Mouse (Mus musculus): ENCODE data around the gene Coq8b. TPM values are rescaled to one million over a fixed set of nuclear protein-coding genes. Genes with fewer than 3 reads are reported as not detected.
A peak's percentile ranks its signal among the peaks of the same experiment; 100 is the strongest.

Coq8b gene
- polyA plus RNA-seq, 1 experiment from 2014 or later: 22.3 TPM

DNA sequence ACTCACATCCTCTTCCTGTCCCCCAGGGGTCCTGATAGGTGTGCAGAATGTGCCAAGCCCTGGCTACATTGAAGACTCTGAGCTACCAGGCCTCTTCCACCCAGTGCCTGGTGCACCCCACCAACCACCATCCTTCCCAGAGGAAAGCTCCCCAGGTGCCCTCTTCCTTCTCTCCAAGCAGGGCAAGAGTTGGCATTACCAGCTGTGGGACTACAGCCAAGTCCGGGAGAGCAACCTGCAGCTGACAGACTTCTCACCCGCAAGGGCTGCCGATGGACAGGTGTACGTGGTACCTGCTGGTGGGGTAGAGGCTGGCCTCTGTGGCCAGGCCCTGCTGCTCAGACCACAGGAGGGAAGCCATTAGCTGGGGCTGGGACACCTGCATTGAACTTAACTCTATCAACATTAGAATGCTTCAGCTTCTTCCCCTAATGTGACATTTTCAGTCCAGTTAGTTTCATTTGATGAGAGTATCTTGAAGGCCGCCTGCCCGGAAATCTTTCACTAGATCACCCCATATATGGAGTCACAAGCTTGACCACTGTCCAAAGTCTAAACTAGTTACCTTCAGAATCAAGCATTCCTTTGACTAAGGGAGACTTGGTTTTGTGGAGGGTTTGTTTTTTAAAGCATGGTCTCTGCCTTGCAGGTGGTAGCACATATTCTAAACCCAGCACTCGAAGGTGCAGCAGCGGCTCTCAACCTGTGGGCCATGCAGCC, 28.9 kb upstream of the Coq8b start:
- ATAC-seq: no peak
- H3K27ac ChIP-seq: no peak overlapping the region
- H3K4me2 ChIP-seq: no peak overlapping the region
- no peaks in the 10 kb centered on the region for H3K4me1 ChIP-seq
- H3K4me3 ChIP-seq: no peak overlapping the region
- H3K9me3 ChIP-seq (replicated peaks): no peaks in the 10 kb centered on the region
- H3K27me3 ChIP-seq: no peaks in the 10 kb centered on the region
- H3K9ac ChIP-seq: no peak overlapping the region
- peaks cover 62% of the 10 kb centered on the region for H3K36me3 ChIP-seq (ENCODE audit: poor library complexity, severe bottlenecking)
- WGBS: 95% methylated on average over 8 of the region's 8 CpGs

- Histone ChIP-seq H3K27me3 (no peaks in the 10 kb centered on the region), H3K36me3 (ENCODE audit: poor library complexity, severe bottlenecking) (peaks cover 88% of the 10 kb centered on the region), H3K9me3 (replicated peaks) (no peaks in the 10 kb centered on the region), H3K4me2 (no peak overlapping the region), H3K4me1 (no peaks in the 10 kb centered on the region), H3K9ac (no peak overlapping the region), H3K27ac (no peak overlapping the region), H3K4me3 (no peak overlapping the region)
- ATAC-seq: no peak
- WGBS: 95% methylated on average over 2 of the region's 2 CpGs
Measured at GRCm38 (mm10) chr7:27212626-27213025, 20.2 kb upstream of the Coq8b start.

DNA sequence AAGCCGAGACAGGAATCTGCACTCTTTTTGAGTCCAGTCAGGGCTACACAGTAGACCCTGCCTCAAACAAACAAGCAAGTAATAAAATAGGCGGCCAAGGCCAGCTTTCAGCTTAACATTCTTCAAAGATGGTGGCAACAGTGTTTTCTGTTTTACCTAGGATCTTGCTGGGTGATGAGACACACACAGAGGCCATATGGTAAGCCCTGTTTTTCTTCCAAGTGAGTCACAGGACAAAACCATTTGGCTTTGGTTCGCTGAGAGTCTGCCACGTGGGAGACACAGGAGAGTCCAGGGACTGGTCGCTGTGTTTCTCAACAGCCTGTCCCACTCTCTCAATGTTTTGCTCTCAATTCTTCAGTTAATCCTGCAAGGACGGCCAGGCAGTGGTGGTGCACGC, 14.2 kb upstream of the Coq8b start:
- Histone ChIP-seq H3K4me3 (no peak overlapping the region), H3K9ac (no peak overlapping the region), H3K27me3 (no peaks in the 10 kb centered on the region), H3K36me3 (ENCODE audit: poor library complexity, severe bottlenecking) (peaks cover 56% of the 10 kb centered on the region), H3K27ac (no peak overlapping the region), H3K9me3 (replicated peaks) (no peaks in the 10 kb centered on the region), H3K4me1 (peaks cover 6% of the 10 kb centered on the region), H3K4me2 (no peak overlapping the region)
- no peak for ATAC-seq
- 91% methylated on average over 7 of the region's 7 CpGs for WGBS

DNA sequence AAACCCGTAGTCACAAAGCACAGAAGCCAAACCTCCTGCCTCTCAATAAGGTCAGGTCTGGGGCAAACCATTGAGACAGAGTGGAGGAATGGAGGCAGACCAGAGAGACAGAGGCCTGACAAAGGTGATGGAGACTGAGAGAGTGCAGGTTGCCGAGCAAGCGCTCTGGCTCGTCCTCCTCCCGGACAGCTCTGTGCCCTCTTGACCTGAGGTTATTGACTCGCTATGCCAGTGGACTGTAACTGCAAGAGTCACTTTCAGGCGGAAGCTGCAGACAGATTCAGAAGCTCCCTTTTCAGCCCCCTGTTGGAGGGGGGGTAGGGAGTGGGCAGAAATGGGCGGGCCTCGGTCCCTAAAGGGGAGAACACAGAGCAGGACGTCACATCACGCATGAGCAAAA, 12.9 kb upstream of the Coq8b start:
- Histone ChIP-seq H3K27me3 (no peaks in the 10 kb centered on the region), H3K27ac (no peak overlapping the region), H3K4me1 (peaks cover 19% of the 10 kb centered on the region), H3K9ac (no peak overlapping the region), H3K4me2 (no peak overlapping the region), H3K9me3 (replicated peaks) (no peaks in the 10 kb centered on the region), H3K36me3 (ENCODE audit: poor library complexity, severe bottlenecking) (peaks cover 47% of the 10 kb centered on the region), H3K4me3 (no peak overlapping the region)
- 88% methylated on average over 11 of the region's 11 CpGs for WGBS
- ATAC-seq: no peak

DNA sequence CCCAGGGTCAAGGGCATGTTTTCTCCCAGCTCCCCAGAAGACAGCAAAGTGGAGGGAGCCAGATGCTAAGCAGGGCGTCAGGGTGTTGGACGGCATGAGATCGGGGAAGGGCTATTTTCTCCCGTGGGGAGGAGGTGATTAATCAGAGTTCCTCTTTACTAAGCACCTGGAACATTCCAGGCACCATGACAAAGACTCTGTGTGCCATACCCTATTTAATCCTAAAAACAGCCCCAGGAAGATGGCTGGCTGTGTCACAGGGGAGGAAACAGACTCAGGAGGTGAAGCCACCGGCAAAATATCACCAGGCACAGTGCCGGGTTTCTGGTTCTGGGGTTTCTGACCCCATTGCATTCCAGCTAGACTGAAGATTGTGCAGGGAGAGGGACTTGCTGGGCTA, 10.9 kb upstream of the Coq8b start:
- 87% methylated on average over 6 of the region's 6 CpGs for WGBS
- Histone ChIP-seq H3K4me1 (peaks cover 39% of the 10 kb centered on the region), H3K4me3 (no peak overlapping the region), H3K27me3 (no peaks in the 10 kb centered on the region), H3K9me3 (replicated peaks) (no peaks in the 10 kb centered on the region), H3K9ac (peak overlapping the region; percentile 40; the same call in 1 of the 2 replicates), H3K27ac (no peak overlapping the region), H3K36me3 (ENCODE audit: poor library complexity, severe bottlenecking) (peaks cover 32% of the 10 kb centered on the region), H3K4me2 (no peak overlapping the region)
- ATAC-seq: no peak

DNA sequence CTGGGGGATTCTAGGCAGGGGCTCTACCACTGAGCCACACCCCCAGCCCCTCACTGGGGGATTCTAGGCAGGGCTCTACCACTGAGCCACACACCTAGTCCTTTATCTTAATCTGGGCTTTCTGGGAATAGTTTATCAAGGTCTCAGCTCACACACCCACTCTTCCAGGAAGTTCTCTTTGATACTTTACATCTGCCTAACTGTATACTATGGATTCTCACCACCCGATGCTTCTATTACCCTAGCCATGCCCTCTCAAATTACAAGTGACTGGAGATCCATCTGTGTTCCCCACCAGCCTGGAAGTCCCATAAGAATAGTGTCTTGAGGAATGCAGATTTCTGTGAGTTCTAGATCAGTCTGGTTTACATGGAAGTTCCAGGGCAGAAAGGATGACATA, 10.3 kb upstream of the Coq8b start:
- Histone ChIP-seq H3K4me1 (peaks cover 45% of the 10 kb centered on the region), H3K9ac (no peak overlapping the region), H3K9me3 (replicated peaks) (no peaks in the 10 kb centered on the region), H3K4me2 (no peak overlapping the region), H3K27me3 (no peaks in the 10 kb centered on the region), H3K27ac (no peak overlapping the region), H3K36me3 (ENCODE audit: poor library complexity, severe bottlenecking) (peaks cover 26% of the 10 kb centered on the region), H3K4me3 (no peak overlapping the region)
- no peak for ATAC-seq
- 75% methylated on average over 1 of the region's 1 CpGs for WGBS

GRCm38 (mm10) chr7:27224877-27225575, 7.8 kb upstream of the Coq8b start:
- ATAC-seq: no peak
- 77% methylated on average over 11 of the region's 11 CpGs for WGBS
- Histone ChIP-seq H3K9ac (peak overlapping the region; percentile 84), H3K27me3 (no peaks in the 10 kb centered on the region), H3K4me2 (peak overlapping the region; percentile 93), H3K9me3 (replicated peaks) (no peaks in the 10 kb centered on the region), H3K27ac (no peak overlapping the region), H3K36me3 (ENCODE audit: poor library complexity, severe bottlenecking) (peaks cover 6% of the 10 kb centered on the region), H3K4me1 (peaks cover 53% of the 10 kb centered on the region), H3K4me3 (peak overlapping the region; percentile 64; the same call in 1 of the 2 replicates)

DNA sequence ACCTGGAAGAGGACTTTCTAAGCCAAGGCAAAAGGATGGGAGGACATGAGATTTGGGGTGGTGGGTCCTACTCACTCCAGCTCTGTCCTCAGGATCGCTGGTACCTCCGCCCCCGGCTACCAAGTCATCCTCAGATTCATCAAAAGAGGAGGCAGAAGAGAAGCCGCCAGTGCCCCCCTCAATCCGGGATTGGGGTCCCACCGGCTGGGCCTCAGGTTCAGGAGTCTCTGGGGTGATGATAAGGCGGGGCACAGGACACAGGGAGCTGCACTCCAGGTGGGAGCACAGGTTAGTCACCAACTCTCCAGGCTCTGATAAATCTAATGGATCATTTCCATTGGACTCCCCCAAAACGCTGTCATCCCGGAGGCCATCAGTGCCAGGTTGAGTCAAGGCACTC, 5.5 kb upstream of the Coq8b start:
- H3K27me3 ChIP-seq: no peaks in the 10 kb centered on the region
- H3K27ac ChIP-seq: no peak overlapping the region
- peak overlapping the region; percentile 64 for H3K4me3 ChIP-seq
- H3K36me3 ChIP-seq (ENCODE audit: poor library complexity, severe bottlenecking): peaks cover 5% of the 10 kb centered on the region
- H3K9ac ChIP-seq: peak overlapping the region; percentile 84
- no peaks in the 10 kb centered on the region for H3K9me3 ChIP-seq (replicated peaks)
- 28% methylated on average over 9 of the region's 9 CpGs for WGBS
- ATAC-seq: no peak
- peak overlapping the region; percentile 93 for H3K4me2 ChIP-seq
- peaks cover 56% of the 10 kb centered on the region for H3K4me1 ChIP-seq

DNA sequence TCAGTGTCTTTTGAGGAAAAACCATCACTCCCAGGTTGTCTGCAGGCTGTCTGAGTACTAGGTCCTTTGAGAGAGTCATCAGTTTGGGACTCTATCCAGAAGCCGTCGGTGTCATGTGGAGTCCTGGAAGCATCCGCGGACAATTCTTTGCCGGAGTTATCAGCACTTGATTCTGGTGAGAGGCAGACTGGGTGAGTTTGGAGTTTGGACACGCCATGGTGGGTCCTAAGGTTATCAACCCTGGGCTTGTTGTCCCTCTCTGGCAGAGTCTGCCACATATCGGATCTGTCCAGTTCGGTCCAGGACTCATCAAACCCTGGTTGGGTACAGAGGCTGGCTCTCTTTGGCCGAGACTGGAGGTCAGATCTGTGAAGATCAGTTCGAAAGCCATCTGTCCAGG, 5.1 kb upstream of the Coq8b start:
- no peaks in the 10 kb centered on the region for H3K9me3 ChIP-seq (replicated peaks)
- peaks cover 1% of the 10 kb centered on the region; the same call in 1 of the 2 replicates for H3K36me3 ChIP-seq (ENCODE audit: poor library complexity, severe bottlenecking)
- ATAC-seq: no peak
- peak overlapping the region; percentile 78 for H3K27ac ChIP-seq
- H3K9ac ChIP-seq: peak overlapping the region; percentile 84
- WGBS: 5% methylated on average over 10 of the region's 10 CpGs
- peak overlapping the region; percentile 93 for H3K4me2 ChIP-seq
- no peaks in the 10 kb centered on the region for H3K27me3 ChIP-seq
- peak overlapping the region; percentile 64 for H3K4me3 ChIP-seq
- H3K4me1 ChIP-seq: peaks cover 59% of the 10 kb centered on the region

- H3K36me3 ChIP-seq (ENCODE audit: poor library complexity, severe bottlenecking): no peaks in the 10 kb centered on the region
- WGBS: under 1% methylated on average over 49 of the region's 49 CpGs
- H3K4me2 ChIP-seq: peak within 1 kb of the TSS; percentile 93
- H3K4me3 ChIP-seq: peak within 1 kb of the TSS; percentile 64
- H3K27me3 ChIP-seq: no peaks in the 10 kb centered on the region
- peak; percentile 85 for ATAC-seq
- H3K9ac ChIP-seq: peak within 1 kb of the TSS; percentile 84
- no peaks in the 10 kb centered on the region for H3K9me3 ChIP-seq (replicated peaks)
- H3K27ac ChIP-seq: peak within 1 kb of the TSS; percentile 78
- peaks cover 57% of the 10 kb centered on the region for H3K4me1 ChIP-seq
Measured at GRCm38 (mm10) chr7:27228281-27228821, 4.5 kb upstream of the Coq8b start, which contains the start of gene Itpkc. Gene Itpkc (minus strand): TSS chr7:27228661.

GRCm38 (mm10) chr7:27228865-27229264, 4.0 kb upstream of the Coq8b start:
- H3K4me2 ChIP-seq: peak overlapping the region; percentile 93
- H3K27me3 ChIP-seq: no peaks in the 10 kb centered on the region
- WGBS: 15% methylated on average over 6 of the region's 6 CpGs
- H3K36me3 ChIP-seq (ENCODE audit: poor library complexity, severe bottlenecking): no peaks in the 10 kb centered on the region
- peak overlapping the region; percentile 64 for H3K4me3 ChIP-seq
- H3K27ac ChIP-seq: peak overlapping the region; percentile 78
- H3K9me3 ChIP-seq (replicated peaks): no peaks in the 10 kb centered on the region
- no peak for ATAC-seq
- peaks cover 57% of the 10 kb centered on the region for H3K4me1 ChIP-seq
- H3K9ac ChIP-seq: peak overlapping the region; percentile 84

DNA sequence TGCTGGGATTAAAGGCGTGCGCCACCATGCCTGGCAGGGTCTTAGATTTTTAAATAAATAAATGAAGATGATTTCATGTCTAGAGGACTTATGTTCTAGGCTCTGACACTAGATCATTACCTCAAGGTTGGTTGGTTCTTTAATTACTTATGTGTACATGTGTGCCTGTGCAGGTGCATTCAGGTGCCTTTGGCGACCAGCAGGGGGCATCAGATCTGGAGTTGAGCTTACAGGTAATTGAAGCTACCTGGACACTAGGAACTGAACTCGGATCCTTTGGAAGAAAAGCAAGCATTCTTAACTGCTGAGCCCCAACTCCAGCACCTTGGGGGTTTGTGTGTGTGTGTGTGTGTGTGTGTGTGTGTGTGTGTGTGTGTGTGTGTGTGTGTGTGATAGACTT, 2.0 kb upstream of the Coq8b start:
- H3K27ac ChIP-seq: no peak overlapping the region
- H3K9ac ChIP-seq: no peak overlapping the region
- H3K27me3 ChIP-seq: no peaks in the 10 kb centered on the region
- H3K4me3 ChIP-seq: no peak overlapping the region
- ATAC-seq: no peak
- no peaks in the 10 kb centered on the region for H3K9me3 ChIP-seq (replicated peaks)
- no peaks in the 10 kb centered on the region for H3K36me3 ChIP-seq (ENCODE audit: poor library complexity, severe bottlenecking)
- 83% methylated on average over 4 of the region's 4 CpGs for WGBS
- no peak overlapping the region for H3K4me2 ChIP-seq
- peaks cover 44% of the 10 kb centered on the region for H3K4me1 ChIP-seq
